Mouse (Mus musculus) olfactory bulb, adult 2 months (tissue): ENCODE measurements around the gene Tceanc2.

Source experiments
- CTCF ChIP-seq: fragments of 200-500 bp; IDR thresholded peaks from 2 replicates; pipeline ENCODE4 v1.5.1; 2012; ENCODE audit warnings: low read depth, mild to moderate bottlenecking, low read length, moderate library complexity; ENCODE audit not compliant: insufficient read depth
- POLR2A ChIP-seq: fragments of 200-500 bp; IDR thresholded peaks from 2 replicates; pipeline ENCODE4 v1.6.1; 2012; ENCODE audit warnings: mild to moderate bottlenecking, low read depth, low read length, moderate library complexity; ENCODE audit not compliant: insufficient read depth

DNA sequence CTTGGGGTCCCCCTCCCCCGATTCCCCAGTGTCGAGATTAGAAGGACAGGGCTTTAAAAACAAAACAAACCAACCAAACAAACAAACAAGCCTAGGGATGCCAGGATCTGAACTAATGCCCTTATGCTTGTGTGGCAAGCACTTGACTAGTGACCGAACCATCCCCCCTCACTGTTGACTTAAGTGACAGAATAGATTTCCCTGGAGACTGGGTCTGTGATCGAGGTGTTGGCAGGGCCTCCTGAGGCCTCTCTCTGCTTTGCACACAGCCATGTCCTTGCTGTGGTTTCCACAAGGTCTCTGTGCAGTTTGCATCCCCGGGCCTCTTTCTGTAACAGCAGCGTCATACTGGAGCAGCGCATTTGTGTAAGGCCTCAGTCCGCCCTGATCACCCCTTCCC lies 49.5 kb downstream of the Tceanc2 start:
- TF ChIP-seq POLR2A (no peak), CTCF (no peak)
